Mouse (Mus musculus) forebrain, embryonic 10.5 days (tissue): ENCODE data around the gene Dner. TPM values are rescaled to one million over a fixed set of nuclear protein-coding genes. Genes with fewer than 3 reads are reported as not detected.

ENCODE experiments used
- DNase-seq: peaks from one replicate; pipeline ENCODE4 v3.0.0-alpha.2; 2017; ENCODE audit warnings: low spot score; ENCODE audit errors: extremely low spot score
- H3K27ac ChIP-seq: fragments of 300-500 bp; sonication (generic); 2 replicates; pipeline ENCODE4 v1.5.1; 2016; ENCODE audit warnings: mild to moderate bottlenecking
- H3K27me3 ChIP-seq: fragments of 300-500 bp; sonication (generic); 2 replicates; pipeline ENCODE4 v1.6.1; 2016; ENCODE audit warnings: mild to moderate bottlenecking; ENCODE audit not compliant: poor library complexity, severe bottlenecking
- H3K36me3 ChIP-seq: fragments of 300-500 bp; sonication (generic); replicated peaks from 2 replicates; pipeline ENCODE4 v1.6.1; 2016; ENCODE audit warnings: mild to moderate bottlenecking, moderate library complexity
- H3K4me1 ChIP-seq: fragments of 300-500 bp; sonication (generic); 2 replicates; pipeline ENCODE4 v1.6.1; 2016
- H3K4me3 ChIP-seq: fragments of 300-500 bp; sonication (generic); 2 replicates; pipeline ENCODE4 v1.5.1; 2016; ENCODE audit warnings: mild to moderate bottlenecking, moderate library complexity
- H3K9me3 ChIP-seq: fragments of 300-500 bp; sonication (generic); 2 replicates; pipeline ENCODE4 v1.6.1; 2016; ENCODE audit warnings: mild to moderate bottlenecking, moderate library complexity
- whole genome bisulfite sequencing: fragments of 180-500 bp; shearing (Covaris S2); methylation state at CpG from one replicate; pipeline ENCODE4 v1.1.7; 2016; 5-methylcytosine and 5-hydroxymethylcytosine counted together
- polyA plus RNA-seq: library from polyadenylated mRNA; unstranded; fragments of >200 nt; fragmentation: Nextera tagmentation; extraction: Ambion mirVana; gene quantifications from 2 replicates; pipeline ENCODE4 v1.2.1, GENCODE M21; 2016

Dner gene
- polyA plus RNA-seq, 1 experiment from 2014 or later: 8.3 TPM

DNA sequence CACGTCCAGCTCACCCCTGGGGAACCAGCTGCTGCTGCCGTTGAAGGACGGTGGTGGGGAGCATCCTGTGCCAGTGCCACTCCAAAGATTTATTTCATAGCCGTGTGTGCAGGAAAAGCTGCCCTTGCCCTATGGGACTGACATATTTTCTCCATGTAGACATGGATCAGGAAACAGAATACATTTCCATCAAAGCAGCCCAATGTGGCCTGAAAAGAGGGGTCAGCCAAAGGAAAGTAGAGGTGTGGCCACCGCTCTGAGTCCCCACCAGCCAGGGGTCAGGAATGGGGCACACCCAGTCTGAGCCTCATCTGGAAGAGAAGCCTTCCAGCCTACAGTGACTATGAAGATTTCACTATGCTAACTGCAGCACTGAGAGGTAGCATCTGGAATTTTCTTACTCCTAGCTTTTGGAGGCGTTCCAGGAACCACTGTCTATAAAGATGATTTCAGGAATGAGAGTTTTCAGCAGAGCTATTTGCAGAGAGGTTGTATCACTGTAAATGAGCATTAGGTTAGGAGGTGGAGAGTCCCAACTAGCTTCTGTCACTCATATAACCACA lies 189.0 kb downstream of the Dner start:
- Histone ChIP-seq H3K9me3 (peaks cover 4% of the 10 kb centered on the region; the same call in 1 of the 2 replicates), H3K4me3 (no peak overlapping the region), H3K36me3 (no peaks in the 10 kb centered on the region), H3K27me3 (no peaks in the 10 kb centered on the region), H3K27ac (no peak overlapping the region), H3K4me1 (peaks cover 13% of the 10 kb centered on the region)
- DNase-seq: no peak
- 70% methylated on average over 6 of the region's 6 CpGs for WGBS

DNA sequence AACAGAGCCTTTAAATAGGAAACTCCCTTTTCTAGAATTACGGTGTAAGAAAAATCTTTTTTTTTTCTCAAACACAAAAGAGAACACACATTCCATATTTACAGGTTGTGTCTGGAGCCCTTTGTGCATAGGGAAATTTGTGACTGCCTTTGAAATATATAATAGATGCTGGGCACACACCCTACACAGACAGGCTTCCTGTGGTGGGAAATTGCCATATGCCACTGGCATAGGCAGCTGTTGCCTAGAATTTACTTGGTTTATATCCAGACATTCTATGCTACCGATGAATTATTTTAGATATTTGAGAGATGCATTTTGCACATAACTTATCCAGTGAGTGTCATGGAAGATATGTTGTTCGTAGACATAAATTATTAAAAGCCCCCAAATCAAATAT lies 195.3 kb downstream of the Dner start:
- H3K4me1 ChIP-seq: no peaks in the 10 kb centered on the region
- H3K4me3 ChIP-seq: no peak overlapping the region
- H3K27ac ChIP-seq: no peak overlapping the region
- no peaks in the 10 kb centered on the region for H3K27me3 ChIP-seq
- WGBS: 95% methylated on average over 3 of the region's 3 CpGs
- H3K36me3 ChIP-seq: no peaks in the 10 kb centered on the region
- DNase-seq: no peak
- H3K9me3 ChIP-seq: no peaks in the 10 kb centered on the region

DNA sequence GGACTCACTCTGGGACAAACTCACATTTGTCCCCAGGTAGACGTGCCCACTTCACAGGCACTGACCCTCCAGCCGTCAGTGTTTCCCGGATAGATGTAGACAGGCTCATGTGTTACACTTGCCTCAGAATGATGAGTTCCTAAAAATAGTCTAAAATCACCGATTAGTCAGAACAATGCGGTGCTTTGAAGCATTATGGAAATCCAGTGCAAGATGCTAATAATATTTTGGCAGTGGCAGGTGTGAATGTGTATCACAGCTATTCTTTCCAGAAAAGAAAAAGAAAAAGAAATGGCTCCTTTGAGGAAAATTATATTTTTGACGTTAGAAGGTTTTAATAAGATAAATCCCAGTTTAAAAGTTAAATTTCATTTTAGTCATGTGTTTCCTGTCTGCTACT lies 204.3 kb downstream of the Dner start:
- H3K9me3 ChIP-seq: no peaks in the 10 kb centered on the region
- no peak overlapping the region for H3K4me3 ChIP-seq
- no peaks in the 10 kb centered on the region for H3K4me1 ChIP-seq
- H3K27me3 ChIP-seq: no peaks in the 10 kb centered on the region
- H3K36me3 ChIP-seq: no peaks in the 10 kb centered on the region
- no peak for DNase-seq
- H3K27ac ChIP-seq: no peak overlapping the region
- 91% methylated on average over 6 of the region's 6 CpGs for WGBS

DNA sequence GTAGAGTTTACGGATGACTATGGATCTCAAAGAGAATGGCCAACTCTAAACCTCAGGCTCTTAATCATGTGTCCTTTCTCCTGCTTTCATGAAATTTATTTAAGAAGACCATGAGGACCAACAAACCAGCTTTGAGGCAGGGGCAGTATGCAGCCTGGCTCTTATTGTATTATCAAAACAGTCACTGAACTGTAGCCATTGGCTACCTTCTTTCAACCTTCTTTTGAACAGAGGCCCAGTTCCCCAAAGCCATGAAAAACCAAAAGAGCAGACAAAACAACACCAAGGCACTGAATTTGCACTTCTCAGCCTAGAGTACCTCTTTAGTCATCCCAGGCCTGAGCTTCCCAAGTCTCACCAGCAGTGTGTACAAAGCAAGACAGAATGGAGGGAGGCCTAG lies 207.5 kb downstream of the Dner start:
- H3K9me3 ChIP-seq: no peaks in the 10 kb centered on the region
- H3K36me3 ChIP-seq: no peaks in the 10 kb centered on the region
- H3K27ac ChIP-seq: no peak overlapping the region
- no peak overlapping the region for H3K4me3 ChIP-seq
- H3K27me3 ChIP-seq: no peaks in the 10 kb centered on the region
- H3K4me1 ChIP-seq: no peaks in the 10 kb centered on the region
- DNase-seq: no peak
- 95% methylated on average over 1 of the region's 1 CpGs for WGBS

DNA sequence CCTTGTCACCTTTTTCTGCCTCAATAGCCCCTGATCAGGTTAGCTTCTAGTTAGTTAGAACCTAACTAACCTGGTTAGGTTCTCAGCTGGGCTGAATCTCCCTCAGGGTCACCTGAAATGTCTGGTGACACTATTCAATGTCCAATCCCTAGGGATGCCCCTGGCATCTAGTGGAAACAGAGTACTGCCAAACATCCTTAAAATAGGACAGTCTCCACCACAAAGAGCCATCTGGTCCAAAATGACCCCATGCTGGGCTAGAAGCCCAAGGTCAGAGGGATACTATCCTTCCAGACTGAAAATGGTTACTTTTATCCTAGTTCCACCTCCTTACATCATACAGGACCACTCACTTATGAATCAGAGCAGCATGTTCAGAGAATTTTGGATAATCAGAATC lies 211.0 kb downstream of the Dner start:
- H3K4me1 ChIP-seq: no peaks in the 10 kb centered on the region
- no peaks in the 10 kb centered on the region for H3K36me3 ChIP-seq
- H3K27me3 ChIP-seq: no peaks in the 10 kb centered on the region
- no peak overlapping the region for H3K27ac ChIP-seq
- DNase-seq: no peak
- H3K4me3 ChIP-seq: no peak overlapping the region
- H3K9me3 ChIP-seq: no peaks in the 10 kb centered on the region

DNA sequence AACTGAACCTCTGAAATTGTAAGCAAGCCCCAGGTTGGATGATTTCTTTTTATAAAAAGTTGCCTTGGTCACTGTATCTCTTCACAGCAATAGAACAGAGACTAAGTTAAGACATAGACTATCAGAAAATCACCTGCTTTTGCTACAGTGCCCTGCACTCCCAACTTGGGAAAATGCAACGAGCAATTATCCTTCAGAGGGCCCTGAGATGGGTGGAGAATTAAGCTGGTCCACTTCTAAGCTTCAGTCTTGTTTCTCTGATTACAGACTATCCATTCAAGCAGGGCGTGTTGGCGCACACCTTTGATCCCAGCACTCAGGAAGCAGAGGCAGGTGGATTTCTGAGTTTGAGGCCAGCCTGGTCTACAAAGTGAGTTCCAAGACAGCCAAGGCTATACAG lies 211.4 kb downstream of the Dner start:
- Histone ChIP-seq H3K27me3 (no peaks in the 10 kb centered on the region), H3K4me3 (no peak overlapping the region), H3K27ac (no peak overlapping the region), H3K4me1 (no peaks in the 10 kb centered on the region), H3K9me3 (no peaks in the 10 kb centered on the region), H3K36me3 (no peaks in the 10 kb centered on the region)
- 92% methylated on average over 3 of the region's 3 CpGs for WGBS
- no peak for DNase-seq

DNA sequence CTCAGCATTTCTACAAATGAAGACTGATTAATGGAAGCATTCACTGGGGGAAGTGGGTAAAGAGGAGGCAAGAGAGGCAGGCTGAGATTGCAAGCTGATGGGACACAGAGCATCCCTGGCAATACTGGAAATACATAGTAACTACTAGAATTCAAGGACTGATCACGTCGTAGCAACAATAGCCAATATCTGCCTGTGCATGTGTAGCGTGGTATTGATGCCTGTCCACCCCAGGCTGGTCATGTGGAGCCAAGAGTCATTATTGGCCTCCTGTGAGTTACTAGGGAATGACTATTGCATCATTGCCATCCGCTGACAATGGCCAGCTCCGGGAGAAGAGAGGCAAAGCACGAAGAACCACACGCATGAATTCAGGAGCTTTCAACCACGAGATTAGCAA lies 216.0 kb downstream of the Dner start:
- WGBS: 88% methylated on average over 8 of the region's 8 CpGs
- Histone ChIP-seq H3K36me3 (no peaks in the 10 kb centered on the region), H3K9me3 (no peaks in the 10 kb centered on the region), H3K27ac (no peak overlapping the region), H3K27me3 (no peaks in the 10 kb centered on the region), H3K4me1 (no peaks in the 10 kb centered on the region), H3K4me3 (no peak overlapping the region)
- no peak for DNase-seq

DNA sequence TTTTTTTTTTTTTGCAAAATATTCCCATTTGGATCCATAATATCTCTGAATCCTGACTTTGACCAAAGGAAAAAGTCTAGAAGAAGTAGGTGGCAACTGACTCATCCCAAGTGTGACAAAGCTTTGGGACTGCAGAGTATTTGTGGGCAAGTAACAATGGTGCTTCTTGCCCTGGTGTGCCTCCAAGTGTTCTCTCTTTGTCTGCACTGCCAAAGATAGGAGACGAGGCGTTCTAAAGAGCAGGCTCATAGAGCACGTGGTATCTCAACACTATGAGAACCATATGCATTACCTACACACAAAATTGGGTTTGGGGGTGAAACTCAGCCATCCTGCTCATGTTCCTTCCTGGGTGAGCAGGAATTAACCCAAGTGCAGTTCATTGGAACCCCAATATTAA lies 221.7 kb downstream of the Dner start:
- no peak for DNase-seq
- H3K27ac ChIP-seq: no peak overlapping the region
- no peaks in the 10 kb centered on the region for H3K27me3 ChIP-seq
- no peaks in the 10 kb centered on the region for H3K36me3 ChIP-seq
- no peak overlapping the region for H3K4me3 ChIP-seq
- H3K4me1 ChIP-seq: no peaks in the 10 kb centered on the region
- 85% methylated on average over 3 of the region's 3 CpGs for WGBS
- no peaks in the 10 kb centered on the region; the same call in 1 of the 2 replicates for H3K9me3 ChIP-seq

DNA sequence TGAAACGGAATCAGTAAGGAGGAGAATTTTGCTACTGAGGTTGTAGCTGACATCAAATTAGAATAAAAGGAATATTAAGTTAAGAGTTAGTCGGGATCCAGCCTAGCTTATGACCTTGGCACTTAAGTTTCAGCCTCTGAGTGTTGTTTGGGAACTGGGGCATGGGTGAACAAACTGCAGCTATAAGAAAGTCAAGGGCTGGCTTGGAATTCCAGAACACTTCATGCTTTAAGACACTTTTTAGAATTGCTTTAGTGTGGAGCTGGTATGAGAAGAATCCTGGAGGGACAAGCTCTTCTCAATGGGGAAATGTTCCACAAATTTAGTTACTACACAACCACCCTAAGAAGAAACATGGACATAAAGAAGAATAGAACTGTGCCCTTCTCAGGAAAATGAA lies 223.8 kb downstream of the Dner start:
- WGBS: 82% methylated on average over 2 of the region's 2 CpGs

DNA sequence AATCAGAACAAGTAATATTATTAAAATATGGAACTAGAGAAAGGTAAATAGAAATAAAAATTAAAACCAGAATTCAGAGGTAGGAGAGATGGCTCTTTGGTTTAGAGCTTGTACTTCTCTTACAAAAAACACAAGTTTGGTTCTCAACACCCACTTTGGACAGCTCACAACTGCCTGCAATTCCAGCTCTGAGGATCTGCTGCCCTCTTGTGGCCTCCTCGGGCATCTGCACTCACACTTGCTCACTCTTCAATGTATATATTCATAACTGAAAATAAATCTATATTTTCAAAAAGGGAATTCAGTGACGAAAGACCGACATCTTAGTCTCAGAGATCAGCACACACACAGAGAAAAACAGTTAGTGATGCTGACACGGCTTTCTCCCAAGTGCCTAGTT lies 225.7 kb downstream of the Dner start:
- 65% methylated on average over 4 of the region's 4 CpGs for WGBS
- H3K4me3 ChIP-seq: no peak overlapping the region
- no peaks in the 10 kb centered on the region for H3K36me3 ChIP-seq
- no peaks in the 10 kb centered on the region for H3K27me3 ChIP-seq
- H3K9me3 ChIP-seq: no peaks in the 10 kb centered on the region; the same call in 1 of the 2 replicates
- no peaks in the 10 kb centered on the region for H3K4me1 ChIP-seq
- no peak overlapping the region for H3K27ac ChIP-seq
- DNase-seq: no peak

More for the DNA sequence above, 223.8 kb downstream of the Dner start:
- Histone ChIP-seq H3K9me3 (no peaks in the 10 kb centered on the region; the same call in 1 of the 2 replicates), H3K27me3 (no peaks in the 10 kb centered on the region), H3K4me3 (no peak overlapping the region), H3K36me3 (no peaks in the 10 kb centered on the region), H3K27ac (no peak overlapping the region), H3K4me1 (no peaks in the 10 kb centered on the region)
- no peak for DNase-seq

DNA sequence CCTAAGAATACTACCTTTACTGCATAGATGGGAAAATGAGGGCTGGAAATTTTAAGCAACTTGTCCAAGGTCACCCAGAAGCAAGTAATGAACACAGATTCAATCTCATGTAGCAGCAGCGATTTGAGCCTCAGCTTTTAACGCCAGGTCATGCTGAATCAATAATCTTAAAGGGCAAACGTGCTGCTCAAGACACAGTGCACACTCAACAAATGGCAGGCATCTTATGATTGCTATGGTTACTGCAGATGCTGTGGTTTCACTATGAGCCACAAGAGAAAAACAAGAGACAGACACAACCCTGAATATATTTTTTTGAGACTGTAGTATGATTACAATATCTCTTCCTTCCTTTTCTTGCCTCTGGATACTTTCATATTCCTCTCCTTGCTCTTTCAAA lies 228.4 kb downstream of the Dner start:
- WGBS: 86% methylated on average over 3 of the region's 3 CpGs
- no peaks in the 10 kb centered on the region for H3K36me3 ChIP-seq
- DNase-seq: no peak
- no peak overlapping the region for H3K4me3 ChIP-seq
- no peaks in the 10 kb centered on the region for H3K4me1 ChIP-seq
- H3K27me3 ChIP-seq: no peaks in the 10 kb centered on the region
- no peaks in the 10 kb centered on the region; the same call in 1 of the 2 replicates for H3K9me3 ChIP-seq
- no peak overlapping the region for H3K27ac ChIP-seq

DNA sequence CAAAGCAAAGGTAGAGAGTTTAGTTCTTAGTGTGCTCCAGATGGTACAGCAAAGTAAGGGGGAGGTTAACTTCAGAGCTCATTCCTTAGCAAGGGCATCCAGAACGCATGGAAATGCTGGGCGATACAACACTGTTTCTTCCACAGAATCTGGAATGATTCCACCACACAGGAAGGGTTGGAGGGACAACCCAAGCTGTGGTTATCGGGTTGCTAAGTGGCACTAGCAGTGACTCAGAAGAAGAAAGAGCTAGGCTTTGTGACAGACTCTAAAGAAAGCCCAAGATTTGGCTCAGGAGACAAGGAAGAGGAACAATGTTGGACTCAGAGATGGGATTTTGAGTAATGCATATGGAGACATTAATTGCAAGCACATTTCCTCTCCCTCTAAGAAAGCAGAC lies 231.3 kb downstream of the Dner start:
- H3K4me1 ChIP-seq: no peaks in the 10 kb centered on the region
- H3K4me3 ChIP-seq: no peak overlapping the region
- no peaks in the 10 kb centered on the region for H3K36me3 ChIP-seq
- DNase-seq: no peak
- WGBS: 94% methylated on average over 3 of the region's 3 CpGs
- H3K9me3 ChIP-seq: no peaks in the 10 kb centered on the region
- no peaks in the 10 kb centered on the region for H3K27me3 ChIP-seq
- no peak overlapping the region for H3K27ac ChIP-seq

DNA sequence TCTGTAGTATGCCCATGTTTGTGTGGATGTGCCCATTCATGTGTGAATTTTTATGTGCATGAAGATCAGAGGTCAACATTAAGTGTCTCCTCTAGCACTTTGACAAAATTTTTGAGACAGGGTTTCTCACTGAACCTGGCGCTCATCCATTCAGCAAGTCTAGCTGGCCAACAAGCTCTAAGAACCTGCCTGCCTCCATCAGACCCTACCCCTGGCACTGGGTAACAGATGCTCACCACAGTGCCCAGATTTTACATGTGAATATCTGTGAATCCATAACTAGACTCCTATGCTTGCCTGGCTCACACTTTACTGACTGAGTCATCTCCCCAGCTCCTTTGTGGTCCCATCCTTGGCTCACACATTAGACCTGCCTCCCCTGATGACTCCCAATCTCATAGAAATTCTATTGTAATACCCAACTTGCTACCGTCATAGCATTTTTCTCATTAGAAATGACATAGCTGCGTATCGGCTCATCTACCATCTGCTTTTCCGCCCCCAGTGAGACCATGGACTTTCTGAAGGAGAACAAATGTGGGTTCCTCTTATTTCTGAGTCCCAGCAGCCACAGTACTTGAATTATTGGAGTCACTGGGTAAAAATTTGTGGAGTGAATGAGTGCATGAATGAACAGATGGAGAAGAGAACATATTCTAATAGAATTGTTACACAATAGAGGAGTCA lies 231.9 kb downstream of the Dner start:
- 92% methylated on average over 5 of the region's 5 CpGs for WGBS
- Histone ChIP-seq H3K36me3 (no peaks in the 10 kb centered on the region), H3K4me3 (no peak overlapping the region), H3K27me3 (no peaks in the 10 kb centered on the region), H3K27ac (no peak overlapping the region), H3K4me1 (no peaks in the 10 kb centered on the region), H3K9me3 (no peaks in the 10 kb centered on the region)
- DNase-seq: no peak
